Mouse (Mus musculus): ENCODE measurements around the gene Dvl1. TPM values are rescaled to one million over a fixed set of nuclear protein-coding genes. Genes with fewer than 3 reads are reported as not detected.

The Dvl1 gene
- total RNA-seq, 1 experiment = 49.8 TPM

DNA sequence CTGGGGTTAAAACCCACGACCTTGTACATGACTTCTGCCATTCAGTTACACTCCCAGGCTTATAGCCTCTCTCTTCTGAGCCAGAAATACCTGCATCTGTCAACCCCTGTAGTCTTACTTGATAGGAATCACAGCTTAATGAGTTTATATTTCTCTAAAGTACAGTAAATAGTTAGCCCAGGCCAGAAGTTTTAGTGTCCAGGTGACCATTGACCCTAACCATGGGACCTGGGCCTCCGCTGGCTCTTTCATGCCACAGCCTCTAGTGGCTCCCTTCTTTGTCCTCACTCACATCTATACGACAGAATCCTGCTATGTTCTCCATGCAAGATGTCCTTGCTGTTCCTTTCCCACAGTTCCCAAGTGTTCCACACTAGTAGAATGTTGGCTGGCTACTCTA, 39.4 kb upstream of the Dvl1 start:
- Histone ChIP-seq H3K4me3 (ENCODE audit: insufficient read depth in 1 of 2, low read depth in 1 of 2, low read length in 2 of 2, poor library complexity in 1 of 2, severe bottlenecking in 1 of 2) (no peak overlapping the region), H3K4me1 (ENCODE audit: control insufficient read depth in 2 of 2, insufficient read depth in 2 of 2, low read length in 2 of 2, poor library complexity in 1 of 2) (peaks cover 2% of the 10 kb centered on the region in 2 experiments; a peak in 2 of 4 replicates), H3K27ac (ENCODE audit: insufficient read depth, low read depth, low read length, poor library complexity, severe bottlenecking) (no peak overlapping the region), H3K36me3 (ENCODE audit: control insufficient read depth, insufficient read depth, low read length, poor library complexity, severe bottlenecking) (peaks cover 17% of the 10 kb centered on the region), H3K9ac (ENCODE audit: insufficient read depth, low read depth, low read length, poor library complexity, severe bottlenecking) (no peak overlapping the region), H3K9me3 (ENCODE audit: control insufficient read depth, insufficient read depth, low read depth, low read length) (no peaks in the 10 kb centered on the region)
- DNase-seq (ENCODE audit: low read depth, low spot score) = no peak
- in situ Hi-C loops (cut with MboI; ENCODE audit: low sequenced_read_pairs in 2 of 2, unreplicated experiment in 2 of 2) = no loop called here
- TF ChIP-seq ZC3H11A (IDR thresholded peaks at IDR 0.05; ENCODE audit: borderline replicate concordance, low read depth, low read length) = no peak
- no peak for TF ChIP-seq MAFK (IDR thresholded peaks at IDR 0.05; ENCODE audit: insufficient read depth, low read depth, low read length)
- no peak for TF ChIP-seq ZNF384 (IDR thresholded peaks at IDR 0.05; ENCODE audit: low read depth, low read length)
- TF ChIP-seq HCFC1 (IDR thresholded peaks at IDR 0.05; ENCODE audit: borderline replicate concordance, insufficient read depth, low read length) = no peak

DNA sequence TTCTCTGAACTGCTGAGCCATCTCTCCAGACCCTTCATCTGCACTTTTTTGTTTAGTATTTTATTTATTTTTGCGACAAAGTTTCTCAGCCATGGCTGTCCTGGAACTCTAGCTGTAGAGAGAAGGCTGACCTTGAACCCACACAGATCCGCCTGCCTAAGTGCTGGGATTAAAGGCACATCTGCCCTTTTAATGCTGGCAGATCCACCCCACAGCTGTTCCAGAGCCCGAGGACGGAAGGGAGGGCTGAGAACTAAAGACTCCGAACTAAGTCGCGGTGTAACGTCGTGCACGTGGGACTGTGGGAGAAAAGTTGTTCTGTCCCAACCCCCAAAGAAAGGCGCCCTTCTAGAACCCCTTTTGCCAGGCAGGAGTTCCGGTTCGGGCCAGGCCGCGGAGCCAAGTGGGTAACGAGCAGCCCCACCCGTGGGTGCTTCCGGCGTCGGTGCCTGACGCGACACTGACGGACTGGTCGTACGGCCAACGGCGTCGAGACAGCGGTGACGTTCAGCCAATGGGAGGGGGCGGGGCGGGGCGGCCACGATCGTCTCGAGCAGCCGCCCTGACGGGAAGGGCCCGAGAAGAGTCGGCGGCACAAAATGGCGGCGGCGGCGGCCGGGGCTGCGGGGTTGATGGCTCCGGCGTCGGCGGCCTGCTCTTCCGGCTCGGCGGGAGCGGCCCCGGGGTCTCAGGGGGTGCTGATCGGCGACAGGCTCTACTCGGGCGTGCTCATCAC, 35.1 kb upstream of the Dvl1 start, which contains the start of gene Ccnl2:
Gene Ccnl2, plus strand, starts transcription at position 561 of the 736 bp plus-strand sequence.
- peak within 1 kb of the TSS; percentile 99 for H3K9ac ChIP-seq (ENCODE audit: insufficient read depth, low read depth, low read length, poor library complexity, severe bottlenecking)
- peak within 1 kb of the TSS; percentile 93 for H3K27ac ChIP-seq (ENCODE audit: insufficient read depth, low read depth, low read length, poor library complexity, severe bottlenecking)
- peaks cover 27% of the 10 kb centered on the region for H3K36me3 ChIP-seq (ENCODE audit: control insufficient read depth, insufficient read depth, low read length, poor library complexity, severe bottlenecking)
- peak; percentile 84 for TF ChIP-seq CHD2 (IDR thresholded peaks at IDR 0.05; ENCODE audit: low read depth, low read length)
- 0 out of 2 replicates have a peak, but pooled peaks have one; percentile 30 for TF ChIP-seq HCFC1 (IDR thresholded peaks at IDR 0.05; ENCODE audit: borderline replicate concordance, insufficient read depth, low read length)
- no peak for TF ChIP-seq ZNF384 (IDR thresholded peaks at IDR 0.05; ENCODE audit: low read depth, low read length)
- no peak for TF ChIP-seq ZC3H11A (IDR thresholded peaks at IDR 0.05; ENCODE audit: borderline replicate concordance, low read depth, low read length)
- TF ChIP-seq MAFK (IDR thresholded peaks at IDR 0.05; ENCODE audit: insufficient read depth, low read depth, low read length) = no peak
- peaks cover 0 to 2% of the 10 kb centered on the region in 2 experiments; a peak in 2 of 4 replicates for H3K4me1 ChIP-seq (ENCODE audit: control insufficient read depth in 2 of 2, insufficient read depth in 2 of 2, low read length in 2 of 2, poor library complexity in 1 of 2)
- DNase-seq (ENCODE audit: low read depth, low spot score) = peak; percentile 91
- H3K4me3 ChIP-seq (ENCODE audit: insufficient read depth in 1 of 2, low read depth in 1 of 2, low read length in 2 of 2, poor library complexity in 1 of 2, severe bottlenecking in 1 of 2) = peak within 1 kb of the TSS; percentile 96 to 97
- in situ Hi-C loops (cut with MboI; ENCODE audit: low sequenced_read_pairs in 2 of 2, unreplicated experiment in 2 of 2) = no loop called here
- H3K9me3 ChIP-seq (ENCODE audit: control insufficient read depth, insufficient read depth, low read depth, low read length) = no peaks in the 10 kb centered on the region

DNA sequence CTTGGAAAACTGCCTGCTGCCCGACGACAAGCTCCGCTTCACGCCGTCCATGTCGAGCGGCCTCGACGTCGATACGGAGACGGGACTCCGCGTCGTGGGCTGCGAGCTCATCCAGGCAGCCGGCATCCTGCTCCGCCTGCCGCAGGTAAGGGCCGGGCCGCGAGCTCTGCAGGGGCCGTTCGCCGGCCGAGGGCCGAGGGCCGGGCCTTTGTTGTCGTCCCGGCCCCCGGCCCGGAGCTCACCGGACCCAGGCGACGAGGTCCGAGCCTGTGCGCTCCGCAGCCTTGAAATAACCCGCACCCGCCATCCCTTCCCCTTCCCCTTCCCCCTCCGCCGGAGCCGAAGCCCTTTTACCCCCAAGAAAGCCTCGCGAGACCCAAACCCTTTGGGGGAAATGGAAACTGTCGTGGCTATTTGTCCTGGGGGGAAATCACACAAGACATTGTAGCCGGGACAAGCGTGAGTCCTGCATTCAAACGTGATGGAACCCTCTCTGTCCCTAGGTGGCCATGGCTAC, 34.5 kb upstream of the Dvl1 start:
- peaks cover 0 to 3% of the 10 kb centered on the region in 2 experiments; a peak in 2 of 4 replicates for H3K4me1 ChIP-seq (ENCODE audit: control insufficient read depth in 2 of 2, insufficient read depth in 2 of 2, low read length in 2 of 2, poor library complexity in 1 of 2)
- peak overlapping the region; percentile 99 for H3K9ac ChIP-seq (ENCODE audit: insufficient read depth, low read depth, low read length, poor library complexity, severe bottlenecking)
- TF ChIP-seq CHD2 (IDR thresholded peaks at IDR 0.05; ENCODE audit: low read depth, low read length) (peak; percentile 89), ZNF384 (IDR thresholded peaks at IDR 0.05; ENCODE audit: low read depth, low read length) (no peak)
- H3K27ac ChIP-seq (ENCODE audit: insufficient read depth, low read depth, low read length, poor library complexity, severe bottlenecking) = peak overlapping the region; percentile 93
- peak; percentile 39 for DNase-seq (ENCODE audit: low read depth, low spot score)
- in situ Hi-C loops (cut with MboI; ENCODE audit: low sequenced_read_pairs in 2 of 2, unreplicated experiment in 2 of 2) = no loop called here
- no peaks in the 10 kb centered on the region for H3K9me3 ChIP-seq (ENCODE audit: control insufficient read depth, insufficient read depth, low read depth, low read length)
- H3K4me3 ChIP-seq (ENCODE audit: insufficient read depth in 1 of 2, low read depth in 1 of 2, low read length in 2 of 2, poor library complexity in 1 of 2, severe bottlenecking in 1 of 2) = peak overlapping the region; percentile 96 to 97
- peaks cover 28% of the 10 kb centered on the region for H3K36me3 ChIP-seq (ENCODE audit: control insufficient read depth, insufficient read depth, low read length, poor library complexity, severe bottlenecking)

DNA sequence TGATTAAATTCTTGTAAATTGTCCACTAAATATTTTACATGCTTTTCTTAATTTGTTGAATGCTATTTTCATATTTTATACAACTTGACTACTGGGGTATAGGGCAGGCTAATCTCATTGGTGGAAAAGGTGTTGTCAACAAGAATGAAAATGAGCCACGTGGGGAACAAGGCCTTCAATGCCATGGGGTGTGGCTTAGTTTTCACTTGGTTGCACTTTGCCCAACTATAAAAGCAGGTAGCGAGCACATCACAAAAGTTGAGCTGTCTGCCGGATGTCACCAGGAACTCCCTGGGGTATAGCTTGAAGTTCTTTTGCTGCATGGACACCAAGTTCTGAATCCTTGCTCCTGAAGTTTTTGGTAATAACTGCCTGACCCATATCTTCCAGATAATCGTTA, 29.7 kb upstream of the Dvl1 start:
- H3K9me3 ChIP-seq (ENCODE audit: control insufficient read depth, insufficient read depth, low read depth, low read length) = no peaks in the 10 kb centered on the region
- in situ Hi-C loops (cut with MboI; ENCODE audit: low sequenced_read_pairs in 2 of 2, unreplicated experiment in 2 of 2) = no loop called here
- no peak for DNase-seq (ENCODE audit: low read depth, low spot score)
- H3K27ac ChIP-seq (ENCODE audit: insufficient read depth, low read depth, low read length, poor library complexity, severe bottlenecking) = no peak overlapping the region
- no peak overlapping the region for H3K9ac ChIP-seq (ENCODE audit: insufficient read depth, low read depth, low read length, poor library complexity, severe bottlenecking)
- TF ChIP-seq HCFC1 (IDR thresholded peaks at IDR 0.05; ENCODE audit: borderline replicate concordance, insufficient read depth, low read length) = no peak
- no peak for TF ChIP-seq CHD2 (IDR thresholded peaks at IDR 0.05; ENCODE audit: low read depth, low read length)
- no peak for TF ChIP-seq ZNF384 (IDR thresholded peaks at IDR 0.05; ENCODE audit: low read depth, low read length)
- no peak for TF ChIP-seq ZC3H11A (IDR thresholded peaks at IDR 0.05; ENCODE audit: borderline replicate concordance, low read depth, low read length)
- peaks cover 50% of the 10 kb centered on the region for H3K36me3 ChIP-seq (ENCODE audit: control insufficient read depth, insufficient read depth, low read length, poor library complexity, severe bottlenecking)
- H3K4me3 ChIP-seq (ENCODE audit: insufficient read depth in 1 of 2, low read depth in 1 of 2, low read length in 2 of 2, poor library complexity in 1 of 2, severe bottlenecking in 1 of 2) = no peak overlapping the region
- peaks cover 0 to 2% of the 10 kb centered on the region in 2 experiments; a peak in 1 of 4 replicates for H3K4me1 ChIP-seq (ENCODE audit: control insufficient read depth in 2 of 2, insufficient read depth in 2 of 2, low read length in 2 of 2, poor library complexity in 1 of 2)

All from ES-E14 (cell line).